Mouse (Mus musculus) bone marrow macrophage, adult 2 months (primary cell): Measurements from ENCODE around the gene Rps23.

ENCODE experiments used
- CTCF ChIP-seq: IDR thresholded peaks from 2 replicates; pipeline ENCODE4 v1.5.1; 2012; ENCODE audit warnings: low read depth, mild to moderate bottlenecking, low read length, moderate library complexity
- POLR2A ChIP-seq: IDR thresholded peaks from 2 replicates; pipeline ENCODE4 v1.6.1; 2012; ENCODE audit warnings: mild to moderate bottlenecking, low read depth, low read length, borderline replicate concordance

DNA sequence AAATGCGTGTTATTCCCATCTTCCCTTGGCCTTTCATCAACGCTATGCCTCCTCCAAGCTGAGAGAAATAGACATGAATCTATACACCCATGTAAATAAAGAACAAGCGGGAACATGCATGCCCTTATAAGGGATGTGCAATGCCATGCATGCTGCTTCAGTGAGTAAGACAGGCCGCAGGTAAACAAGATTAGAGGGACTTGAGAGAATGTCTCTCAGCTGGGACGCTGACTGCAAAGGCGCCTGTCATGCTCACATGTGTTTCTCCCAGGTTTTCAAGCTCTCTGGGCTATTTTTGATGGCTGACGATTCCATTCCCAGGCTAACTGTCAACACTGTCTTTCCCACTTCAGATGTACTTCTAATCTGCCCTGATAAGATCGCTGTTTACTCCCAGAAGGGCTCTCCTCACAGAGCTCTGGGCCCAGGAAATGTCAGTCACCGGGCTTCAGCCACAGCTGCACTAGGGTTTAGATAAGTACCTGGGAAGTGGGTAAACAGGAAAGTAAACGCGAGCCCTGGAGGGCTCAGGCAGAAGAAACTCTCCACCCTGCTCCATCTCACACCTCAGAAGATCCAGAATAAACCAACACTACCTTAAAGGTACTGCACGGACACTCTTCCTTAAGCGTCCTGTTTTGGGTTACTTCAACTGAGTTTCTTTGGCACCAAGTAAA lies 36.8 kb upstream of the Rps23 start:
- TF ChIP-seq CTCF, result no peak
- no peak for TF ChIP-seq POLR2A
